Mouse (Mus musculus) embryonic stem cell, embryonic (primary cell): ENCODE measurements around the gene Ros1.

Source experiments
- CTCF ChIA-PET, 4 experiments: fragments of 300-600 bp in 2 of 4; fragments of 350-600 bp in 2 of 4; sonication (Branson Sonifier 250); formaldehyde crosslinking; loops; one replicate each; lab custom pipeline; 2022; ENCODE audit warnings: inconsistent platforms in 2 of 4; lab: Charles Lee
- POLR2A ChIA-PET, 4 experiments: fragments of 300-600 bp in 2 of 4; fragments of 350-600 bp in 2 of 4; sonication (Branson Sonifier 250); formaldehyde crosslinking; loops; one replicate each; lab custom pipeline; 2022; ENCODE audit warnings: antibody characterized with exemption in 4 of 4, inconsistent platforms in 1 of 4; lab: Charles Lee

The Ros1 gene

GRCm38 (mm10) chr10:52182878-52183277 lies 12.2 kb downstream of the Ros1 start:
- CTCF ChIA-PET, result no interaction called here
- POLR2A ChIA-PET, result no interaction called here

- ChIA-PET CTCF (no interaction called here), POLR2A (no interaction called here)
These were observed 20.7 kb downstream of the Ros1 start for GRCm38 (mm10) chr10:52174376-52174775.

- POLR2A ChIA-PET, result no interaction called here
- CTCF ChIA-PET, result no interaction called here
These were observed 24.6 kb downstream of the Ros1 start for GRCm38 (mm10) chr10:52170489-52170888.

- CTCF ChIA-PET, result no interaction called here
- POLR2A ChIA-PET, result no interaction called here
These were observed 25.2 kb downstream of the Ros1 start for GRCm38 (mm10) chr10:52169841-52170240.

- ChIA-PET CTCF (no interaction called here), POLR2A (no interaction called here)
These were observed 29.7 kb downstream of the Ros1 start for GRCm38 (mm10) chr10:52165376-52165775.

GRCm38 (mm10) chr10:52160604-52161003 lies 34.4 kb downstream of the Ros1 start:
- POLR2A ChIA-PET, result no interaction called here
- CTCF ChIA-PET, result no interaction called here

- CTCF ChIA-PET, result no interaction called here
These were observed 35.3 kb downstream of the Ros1 start for GRCm38 (mm10) chr10:52159704-52160103.

GRCm38 (mm10) chr10:52133354-52134074 lies 61.5 kb downstream of the Ros1 start:
- POLR2A ChIA-PET, result no interaction called here
- CTCF ChIA-PET, result interaction anchor here in 1 of 4 experiments (0.6 to 0.7 kb wide), 2 partner anchors 35 to 220 kb away, joined by 3 to 5 read pairs; no protein-coding TSS in a partner anchor

More at GRCm38 (mm10) chr10:52159704-52160103, 35.3 kb downstream of the Ros1 start:
- POLR2A ChIA-PET, result no interaction called here

- CTCF ChIA-PET, result interaction anchor here in 1 of 4 experiments (0.6 kb wide), 1 partner anchor 217 kb away, joined by 5 read pairs; no protein-coding TSS in a partner anchor
- POLR2A ChIA-PET, result no interaction called here
These were observed 64.3 kb downstream of the Ros1 start for GRCm38 (mm10) chr10:52130762-52131161.

- ChIA-PET POLR2A (no interaction called here), CTCF (no interaction called here)
These were observed 66.1 kb downstream of the Ros1 start for GRCm38 (mm10) chr10:52128874-52129412.

GRCm38 (mm10) chr10:52106164-52106757 lies 88.8 kb downstream of the Ros1 start:
- ChIA-PET POLR2A (interaction anchor here in 1 of 4 experiments (0.6 kb wide), 1 partner anchor 22 kb away, joined by 5 read pairs; no protein-coding TSS in a partner anchor), CTCF (interaction anchor here in 1 of 4 experiments (0.6 to 1.0 kb wide), 3 partner anchors 9 to 276 kb away, joined by 3 to 6 read pairs (median 5); partner anchors contain the start of gene Gopc)

- CTCF ChIA-PET, result no interaction called here
- POLR2A ChIA-PET, result no interaction called here
These were observed 93.8 kb downstream of the Ros1 start for GRCm38 (mm10) chr10:52101273-52101672.

GRCm38 (mm10) chr10:52092181-52092580 lies 102.9 kb downstream of the Ros1 start:
- CTCF ChIA-PET, result no interaction called here

GRCm38 (mm10) chr10:52086681-52087080 lies 108.4 kb downstream of the Ros1 start:
- POLR2A ChIA-PET, result no interaction called here
- CTCF ChIA-PET, result interaction anchor here in 1 of 4 experiments (0.5 kb wide), 1 partner anchor 67 kb away, joined by 3 read pairs; no protein-coding TSS in a partner anchor

More at GRCm38 (mm10) chr10:52092181-52092580, 102.9 kb downstream of the Ros1 start:
- POLR2A ChIA-PET, result no interaction called here

- ChIA-PET POLR2A (no interaction called here), CTCF (interaction anchor here in 1 of 4 experiments (0.7 kb wide), 1 partner anchor 280 kb away, joined by 5 read pairs; no protein-coding TSS in a partner anchor)
These were observed 122.6 kb downstream of the Ros1 start for GRCm38 (mm10) chr10:52072482-52072881.

- CTCF ChIA-PET, result no interaction called here
- POLR2A ChIA-PET, result no interaction called here
These were observed 146.8 kb downstream of the Ros1 start for GRCm38 (mm10) chr10:52048287-52048686.

- POLR2A ChIA-PET, result no interaction called here
These were observed 152.0 kb downstream of the Ros1 start for GRCm38 (mm10) chr10:52043086-52043485.

GRCm38 (mm10) chr10:52039392-52039791 lies 155.7 kb downstream of the Ros1 start:
- ChIA-PET POLR2A (no interaction called here), CTCF (no interaction called here)

More at GRCm38 (mm10) chr10:52043086-52043485, 152.0 kb downstream of the Ros1 start:
- CTCF ChIA-PET, result no interaction called here

- POLR2A ChIA-PET, result no interaction called here
- CTCF ChIA-PET, result no interaction called here
These were observed 161.3 kb downstream of the Ros1 start for GRCm38 (mm10) chr10:52033729-52034128.
